Mouse (Mus musculus) forebrain, embryonic 16.5 days (tissue): ENCODE data around the gene Timm17b. TPM values are rescaled to one million over a fixed set of nuclear protein-coding genes. Genes with fewer than 3 reads are reported as not detected.
"Not testable (repeated sequence)": the region's sequence is repeated elsewhere in the genome, so short reads cannot be mapped to it uniquely, and the experiment has no call there.

Experiments
- ATAC-seq: fragments of 200-750 bp; cut with Nextera tagmentation; 2 replicates; pipeline ENCODE4 v1.8.0; 2017; ENCODE audit warnings: mild to moderate bottlenecking, moderate library complexity
- H3K27ac ChIP-seq: fragments of 300-500 bp; sonication (generic); 2 replicates; pipeline ENCODE4 v1.5.1; 2014; ENCODE audit warnings: low read length, control low read depth
- H3K27me3 ChIP-seq: fragments of 300-500 bp; sonication (generic); replicated peaks from 2 replicates; pipeline ENCODE4 v1.6.1; 2014; ENCODE audit warnings: low read length; ENCODE audit not compliant: control insufficient read depth, insufficient read depth
- H3K36me3 ChIP-seq: fragments of 300-500 bp; sonication (generic); 2 replicates; pipeline ENCODE4 v1.6.1; 2014; ENCODE audit not compliant: control insufficient read depth, insufficient read depth
- H3K4me1 ChIP-seq: fragments of 300-500 bp; sonication (generic); replicated peaks from 2 replicates; pipeline ENCODE4 v1.6.1; 2014; ENCODE audit warnings: low read length; ENCODE audit not compliant: control insufficient read depth, insufficient read depth
- H3K4me2 ChIP-seq: fragments of 300-500 bp; sonication (generic); 2 replicates; pipeline ENCODE4 v1.6.1; 2014; ENCODE audit warnings: mild to moderate bottlenecking, low read length, control low read depth
- H3K4me3 ChIP-seq: fragments of 300-500 bp; sonication (generic); replicated peaks from 2 replicates; pipeline ENCODE4 v1.5.1; 2014; ENCODE audit warnings: mild to moderate bottlenecking, low read length, control low read depth
- H3K9ac ChIP-seq: fragments of 300-500 bp; sonication (generic); replicated peaks from 2 replicates; pipeline ENCODE4 v1.6.1; 2014; ENCODE audit warnings: low read depth, low read length, control low read depth
- H3K9me3 ChIP-seq: fragments of 300-500 bp; sonication (generic); 2 replicates; pipeline ENCODE4 v1.6.1; 2016; ENCODE audit warnings: low read length; ENCODE audit not compliant: control insufficient read depth
- WGBS: fragments of 180-500 bp; shearing (Covaris S2); extraction: QIAGEN DNeasy Blood & Tissue Kit; methylation state at CpG from one replicate; pipeline ENCODE4 v1.1.7; 2014; 5-methylcytosine and 5-hydroxymethylcytosine counted together
- polyA plus RNA-seq: library from polyadenylated mRNA; unstranded; fragments of >200 nt; fragmentation: Nextera tagmentation; extraction: Ambion mirVana; gene quantifications from 2 replicates; pipeline ENCODE4 v1.2.1, GENCODE M21; 2015

Timm17b gene
- polyA plus RNA-seq, 1 experiment from 2014 or later = 155 TPM

DNA sequence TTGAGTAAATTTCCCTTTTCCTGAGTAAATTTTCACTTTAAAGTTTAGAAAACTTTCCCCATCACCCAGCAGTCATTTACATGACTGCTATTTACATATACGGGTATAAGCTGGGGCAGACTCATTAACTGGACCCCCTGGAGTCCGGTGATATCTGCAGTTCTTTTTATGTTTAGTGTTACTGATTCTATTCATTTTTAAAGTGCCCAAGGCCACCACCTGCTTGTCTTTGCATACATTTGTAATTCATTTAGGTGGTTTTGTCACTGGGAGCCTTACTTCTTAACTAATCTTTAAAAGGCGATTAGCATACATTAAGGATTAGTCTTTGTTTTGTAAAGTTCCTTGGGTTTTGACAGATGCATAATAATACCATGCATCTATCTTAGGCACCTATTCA, 29.3 kb upstream of the Timm17b start:
- H3K9ac ChIP-seq = no peak overlapping the region
- WGBS = 16% methylated on average over 3 of the region's 3 CpGs

GRCm38 (mm10) chrX:7878007-7878419, 21.1 kb upstream of the Timm17b start, which contains the start of gene Pim2:
Gene Pim2 (plus strand): TSS chrX:7878262.
- peaks cover 2% of the 10 kb centered on the region; the same call in 1 of the 2 replicates for H3K36me3 ChIP-seq
- H3K4me3 ChIP-seq = peak within 1 kb of the TSS; percentile 51
- WGBS = 13% methylated on average over 36 of the region's 38 CpGs
- H3K9me3 ChIP-seq = no peaks in the 10 kb centered on the region
- H3K4me2 ChIP-seq = peak within 1 kb of the TSS; percentile 77
- H3K27ac ChIP-seq = peak within 1 kb of the TSS; percentile 47
- H3K27me3 ChIP-seq = no peaks in the 10 kb centered on the region
- peak; percentile 91 for ATAC-seq
- peak within 1 kb of the TSS; percentile 63 for H3K9ac ChIP-seq
- peaks cover 13% of the 10 kb centered on the region for H3K4me1 ChIP-seq

More for the DNA sequence above, 29.3 kb upstream of the Timm17b start:
- no peak overlapping the region for H3K27ac ChIP-seq
- no peak overlapping the region for H3K4me2 ChIP-seq
- peaks cover 5% of the 10 kb centered on the region; the same call in 1 of the 2 replicates for H3K36me3 ChIP-seq
- no peak for ATAC-seq
- no peak overlapping the region for H3K4me3 ChIP-seq
- no peaks in the 10 kb centered on the region for H3K4me1 ChIP-seq
- no peaks in the 10 kb centered on the region for H3K9me3 ChIP-seq
- no peaks in the 10 kb centered on the region for H3K27me3 ChIP-seq

- Histone ChIP-seq H3K27me3 (no peaks in the 10 kb centered on the region), H3K9me3 (no peaks in the 10 kb centered on the region), H3K4me3 (peak overlapping the region; percentile 51), H3K4me2 (peak overlapping the region; percentile 77), H3K9ac (peak overlapping the region; percentile 63), H3K27ac (no peak overlapping the region), H3K36me3 (peaks cover 2% of the 10 kb centered on the region; the same call in 1 of the 2 replicates), H3K4me1 (peaks cover 16% of the 10 kb centered on the region)
- 15% methylated on average over 21 of the region's 21 CpGs for whole genome bisulfite sequencing
- peak; percentile 21 for ATAC-seq
Measured at GRCm38 (mm10) chrX:7878495-7878894, 20.7 kb upstream of the Timm17b start.

- H3K4me3 ChIP-seq = peak overlapping the region; percentile 51
- H3K36me3 ChIP-seq = no peaks in the 10 kb centered on the region
- peak; percentile 32 for ATAC-seq
- H3K4me1 ChIP-seq = peaks cover 17% of the 10 kb centered on the region
- peak overlapping the region; percentile 77 for H3K4me2 ChIP-seq
- 11% methylated on average over 11 of the region's 11 CpGs for WGBS
- H3K27ac ChIP-seq = no peak overlapping the region
- no peaks in the 10 kb centered on the region for H3K27me3 ChIP-seq
- H3K9ac ChIP-seq = 0 out of 2 replicates have a peak overlapping the region, but pooled peaks have one; percentile 6
- no peaks in the 10 kb centered on the region for H3K9me3 ChIP-seq
Measured at GRCm38 (mm10) chrX:7879819-7880218, 19.3 kb upstream of the Timm17b start.

- Histone ChIP-seq H3K27ac (peak within 1 kb of the TSS; percentile 78), H3K36me3 (no peaks in the 10 kb centered on the region), H3K4me2 (peak within 1 kb of the TSS; percentile 61), H3K9me3 (no peaks in the 10 kb centered on the region), H3K27me3 (no peaks in the 10 kb centered on the region), H3K4me3 (peak within 1 kb of the TSS; percentile 49), H3K9ac (peak within 1 kb of the TSS; percentile 39), H3K4me1 (peaks cover 14% of the 10 kb centered on the region)
- ATAC-seq = peak; percentile 85
- 12% methylated on average over 40 of the region's 49 CpGs for WGBS
Measured at GRCm38 (mm10) chrX:7883841-7884567, 15.2 kb upstream of the Timm17b start, which contains the start of gene Slc35a2. Gene Slc35a2 (plus strand): TSS chrX:7884028.

DNA sequence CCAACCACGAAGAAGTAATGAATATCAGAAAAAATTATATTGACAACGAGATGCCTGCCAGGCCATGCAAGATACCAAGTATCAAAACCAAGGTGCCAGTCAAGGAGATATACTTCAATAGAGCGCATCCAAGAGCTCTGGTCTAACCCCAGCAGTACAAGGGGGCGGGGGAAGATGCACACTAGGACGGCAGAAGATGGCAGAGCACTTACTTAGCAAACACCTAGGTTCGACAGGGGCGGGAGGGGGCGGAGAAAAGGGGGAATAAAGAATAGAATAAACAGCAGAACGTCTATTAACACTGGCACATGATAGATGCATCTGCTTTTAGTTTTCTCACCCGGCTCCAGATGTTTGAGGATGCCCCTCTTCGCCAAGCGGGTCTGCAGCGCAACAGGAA, 946 bp upstream of the Timm17b start:
- WGBS = 28% methylated on average over 12 of the region's 13 CpGs
- H3K4me1 ChIP-seq = peaks cover 12% of the 10 kb centered on the region
- peak overlapping the region; percentile 59 for H3K4me3 ChIP-seq
- peak overlapping the region; percentile 54 for H3K4me2 ChIP-seq
- H3K36me3 ChIP-seq = peaks cover 8% of the 10 kb centered on the region; the same call in 1 of the 2 replicates
- no peak overlapping the region for H3K27ac ChIP-seq
- H3K9me3 ChIP-seq = no peaks in the 10 kb centered on the region
- peak overlapping the region; percentile 57 for H3K9ac ChIP-seq
- no peaks in the 10 kb centered on the region for H3K27me3 ChIP-seq
- ATAC-seq = no peak

GRCm38 (mm10) chrX:7904441-7904840, 5.3 kb downstream of the Timm17b start:
- Histone ChIP-seq H3K4me3 (no peak overlapping the region), H3K27ac (no peak overlapping the region), H3K9me3 (no peaks in the 10 kb centered on the region), H3K36me3 (no peaks in the 10 kb centered on the region), H3K9ac (no peak overlapping the region), H3K4me1 (0 out of 2 replicates have a peak, but pooled peaks cover 3% of the 10 kb centered on the region), H3K27me3 (no peaks in the 10 kb centered on the region), H3K4me2 (no peak overlapping the region)
- 93% methylated on average over 5 of the region's 5 CpGs for WGBS
- ATAC-seq = no peak

DNA sequence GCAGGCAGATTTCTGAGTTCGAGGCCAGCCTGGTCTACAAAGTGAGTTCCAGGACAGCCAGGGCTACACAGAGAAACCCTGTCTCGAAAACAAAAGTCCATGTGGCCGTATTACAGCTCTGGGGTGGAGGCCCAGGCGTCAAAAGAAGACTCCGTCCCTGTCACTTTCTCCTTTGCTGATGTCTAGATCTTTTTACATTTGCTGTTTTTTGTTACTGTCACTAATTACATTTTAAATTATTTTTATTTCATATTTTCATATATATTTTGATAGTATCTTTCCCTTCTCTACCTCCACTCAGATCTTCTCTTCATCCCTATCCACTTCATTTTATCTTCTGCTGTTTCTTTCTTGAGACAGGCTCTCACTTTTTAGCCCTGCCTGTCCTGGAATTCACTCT, 8.6 kb downstream of the Timm17b start, which contains the start of gene Gm10491:
Gene Gm10491 (minus strand): TSS at position 101 of the 400 bp plus-strand sequence.
- ATAC-seq = no peak
- 90% methylated on average over 4 of the region's 5 CpGs for WGBS
- H3K9me3 ChIP-seq = no peaks in the 10 kb centered on the region

DNA sequence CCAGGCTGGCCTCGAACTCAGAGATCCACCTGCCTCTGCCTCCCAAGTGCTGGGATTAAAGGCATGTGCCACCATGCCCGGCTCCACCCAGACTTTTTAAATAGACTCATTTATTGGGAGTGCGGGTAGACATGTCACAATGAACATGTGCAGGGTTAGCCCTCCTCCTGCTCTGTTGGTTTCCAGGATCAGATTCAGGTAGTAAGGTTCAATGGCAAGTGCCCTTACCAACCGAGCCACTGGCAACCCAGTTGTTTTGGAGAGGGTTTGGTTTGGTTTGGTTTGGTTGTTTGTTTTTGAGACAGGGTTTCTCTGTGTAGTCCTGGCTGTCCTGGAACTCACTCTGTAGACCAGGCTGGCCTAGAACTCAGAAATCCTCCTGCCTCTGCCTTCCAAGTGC, 10.1 kb downstream of the Timm17b start, which contains the start of gene Gm10490:
Gene Gm10490 (plus strand): TSS at position 301 of the 400 bp plus-strand sequence.
- H3K4me1 ChIP-seq, H3K27ac ChIP-seq, H3K9ac ChIP-seq, H3K4me3 ChIP-seq, ATAC-seq, H3K9me3 ChIP-seq, H3K36me3 ChIP-seq, H3K27me3 ChIP-seq, H3K4me2 ChIP-seq: not testable (repeated sequence)
- WGBS = 92% methylated on average over 4 of the region's 4 CpGs

More for the DNA sequence above, 8.6 kb downstream of the Timm17b start, which contains the start of gene Gm10491:
- Histone ChIP-seq H3K4me2 (no peak within 1 kb of the TSS), H3K4me3 (no peak within 1 kb of the TSS), H3K27ac (no peak within 1 kb of the TSS), H3K9ac (no peak within 1 kb of the TSS), H3K27me3 (no peaks in the 10 kb centered on the region), H3K4me1 (no peaks in the 10 kb centered on the region), H3K36me3 (no peaks in the 10 kb centered on the region)
